Mouse (Mus musculus): ENCODE results near the gene Dnaaf1.
A peak's percentile ranks its signal among the peaks of the same experiment; 100 is the strongest.

Gene Dnaaf1

GRCm38 (mm10) chr8:119574437-119575365 lies at the start of gene Dnaaf1, which contains the start of gene Hsdl1:
TSS of gene Dnaaf1 (plus strand) at chr8:119575235.
TSS of gene Hsdl1 (minus strand) at chr8:119575183.
- no peak for TF ChIP-seq POU5F1 (IDR thresholded peaks at IDR 0.05; ENCODE audit: borderline replicate concordance, low read length)
- no peak for TF ChIP-seq CTCF (conservative IDR thresholded peaks at IDR 0.05; ENCODE audit: low read length)
- TF ChIP-seq NANOG (IDR thresholded peaks at IDR 0.05; ENCODE audit: borderline replicate concordance, low read length) = no peak
- H3K27me3 ChIP-seq (ENCODE audit: insufficient read depth, low read length) = peaks cover 56% of the 10 kb centered on the region
- H3K4me3 ChIP-seq (replicated peaks; ENCODE audit: low read length) = peak within 1 kb of the TSS; percentile 88
- no peaks in the 10 kb centered on the region for H3K9me3 ChIP-seq (ENCODE audit: low read length)
- H3K4me1 ChIP-seq (replicated peaks; ENCODE audit: low read depth, low read length) = peaks cover 44% of the 10 kb centered on the region
- H3K36me3 ChIP-seq (ENCODE audit: insufficient read depth, low read length) = no peaks in the 10 kb centered on the region

- TF ChIP-seq CTCF (conservative IDR thresholded peaks at IDR 0.05; ENCODE audit: low read length) (no peak), POU5F1 (IDR thresholded peaks at IDR 0.05; ENCODE audit: borderline replicate concordance, low read length) (no peak), NANOG (IDR thresholded peaks at IDR 0.05; ENCODE audit: borderline replicate concordance, low read length) (no peak)
- Histone ChIP-seq H3K4me1 (replicated peaks; ENCODE audit: low read depth, low read length) (peaks cover 10% of the 10 kb centered on the region), H3K36me3 (ENCODE audit: insufficient read depth, low read length) (peaks cover 99% of the 10 kb centered on the region), H3K4me3 (replicated peaks; ENCODE audit: low read length) (no peak overlapping the region), H3K27me3 (ENCODE audit: insufficient read depth, low read length) (no peaks in the 10 kb centered on the region), H3K9me3 (ENCODE audit: low read length) (no peaks in the 10 kb centered on the region)
Measured at GRCm38 (mm10) chr8:119528762-119529161, 46.3 kb upstream of the Dnaaf1 start.

- no peaks in the 10 kb centered on the region for H3K27me3 ChIP-seq (ENCODE audit: insufficient read depth, low read length)
- H3K4me1 ChIP-seq (replicated peaks; ENCODE audit: low read depth, low read length) = peaks cover 17% of the 10 kb centered on the region
- peaks cover 99% of the 10 kb centered on the region for H3K36me3 ChIP-seq (ENCODE audit: insufficient read depth, low read length)
- no peak overlapping the region for H3K4me3 ChIP-seq (replicated peaks; ENCODE audit: low read length)
- H3K9me3 ChIP-seq (ENCODE audit: low read length) = no peaks in the 10 kb centered on the region
- TF ChIP-seq POU5F1 (IDR thresholded peaks at IDR 0.05; ENCODE audit: borderline replicate concordance, low read length) (no peak), NANOG (IDR thresholded peaks at IDR 0.05; ENCODE audit: borderline replicate concordance, low read length) (no peak), CTCF (conservative IDR thresholded peaks at IDR 0.05; ENCODE audit: low read length) (no peak)
Measured at GRCm38 (mm10) chr8:119530937-119531336, 44.1 kb upstream of the Dnaaf1 start.

DNA sequence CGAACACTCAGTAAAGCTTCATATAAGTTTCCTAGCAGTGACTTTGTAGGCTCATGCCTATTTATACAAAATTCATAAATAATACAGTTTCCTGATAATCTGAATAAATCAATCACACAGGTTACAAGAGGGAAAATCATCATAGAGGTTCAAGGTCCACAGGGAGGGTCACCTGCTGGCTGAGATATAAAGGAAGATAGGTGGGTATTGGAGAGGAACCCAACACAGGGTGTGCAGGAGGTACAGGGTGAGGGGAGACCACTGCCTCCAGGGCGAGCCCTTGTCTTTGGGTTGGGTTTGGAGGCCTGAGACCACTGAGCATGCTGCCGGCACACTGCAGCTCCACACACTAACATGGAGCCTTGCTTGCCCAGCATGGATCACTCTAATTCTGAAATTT lies 43.6 kb upstream of the Dnaaf1 start:
- peaks cover 17% of the 10 kb centered on the region for H3K4me1 ChIP-seq (replicated peaks; ENCODE audit: low read depth, low read length)
- TF ChIP-seq POU5F1 (IDR thresholded peaks at IDR 0.05; ENCODE audit: borderline replicate concordance, low read length) = no peak
- TF ChIP-seq NANOG (IDR thresholded peaks at IDR 0.05; ENCODE audit: borderline replicate concordance, low read length) = no peak
- TF ChIP-seq CTCF (conservative IDR thresholded peaks at IDR 0.05; ENCODE audit: low read length) = no peak
- no peaks in the 10 kb centered on the region for H3K9me3 ChIP-seq (ENCODE audit: low read length)
- no peaks in the 10 kb centered on the region for H3K27me3 ChIP-seq (ENCODE audit: insufficient read depth, low read length)
- H3K36me3 ChIP-seq (ENCODE audit: insufficient read depth, low read length) = peaks cover 100% of the 10 kb centered on the region
- H3K4me3 ChIP-seq (replicated peaks; ENCODE audit: low read length) = no peak overlapping the region

DNA sequence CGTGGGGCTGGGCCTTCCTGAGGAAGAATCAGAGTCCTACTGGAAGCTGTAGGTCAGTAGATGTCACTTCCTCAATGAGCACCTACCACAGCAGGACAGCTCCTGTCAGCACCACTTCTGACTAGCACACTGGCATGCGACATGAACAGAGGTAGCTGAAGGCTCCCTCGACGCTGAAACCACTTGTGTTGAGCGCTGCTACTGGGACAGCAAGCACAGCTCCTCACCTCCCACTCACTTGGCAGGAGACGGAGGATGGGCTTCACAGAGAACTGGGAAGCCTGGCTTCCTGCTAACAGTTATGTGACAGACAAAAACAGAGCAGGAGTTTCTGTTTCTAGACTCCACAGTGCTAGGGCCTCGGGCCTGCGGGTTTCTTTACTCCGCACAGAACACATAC lies 43.1 kb upstream of the Dnaaf1 start:
- Histone ChIP-seq H3K36me3 (ENCODE audit: insufficient read depth, low read length) (peaks cover 100% of the 10 kb centered on the region), H3K4me3 (replicated peaks; ENCODE audit: low read length) (no peak overlapping the region), H3K27me3 (ENCODE audit: insufficient read depth, low read length) (no peaks in the 10 kb centered on the region), H3K4me1 (replicated peaks; ENCODE audit: low read depth, low read length) (peaks cover 18% of the 10 kb centered on the region), H3K9me3 (ENCODE audit: low read length) (no peaks in the 10 kb centered on the region)
- TF ChIP-seq POU5F1 (IDR thresholded peaks at IDR 0.05; ENCODE audit: borderline replicate concordance, low read length) (no peak), CTCF (conservative IDR thresholded peaks at IDR 0.05; ENCODE audit: low read length) (no peak), NANOG (IDR thresholded peaks at IDR 0.05; ENCODE audit: borderline replicate concordance, low read length) (no peak)

GRCm38 (mm10) chr8:119544606-119545005 lies 30.4 kb upstream of the Dnaaf1 start:
- Histone ChIP-seq H3K4me3 (replicated peaks; ENCODE audit: low read length) (no peak overlapping the region), H3K4me1 (replicated peaks; ENCODE audit: low read depth, low read length) (peaks cover 68% of the 10 kb centered on the region), H3K9me3 (ENCODE audit: low read length) (no peaks in the 10 kb centered on the region), H3K36me3 (ENCODE audit: insufficient read depth, low read length) (peaks cover 97% of the 10 kb centered on the region), H3K27me3 (ENCODE audit: insufficient read depth, low read length) (no peaks in the 10 kb centered on the region)
- TF ChIP-seq POU5F1 (IDR thresholded peaks at IDR 0.05; ENCODE audit: borderline replicate concordance, low read length) (no peak), CTCF (conservative IDR thresholded peaks at IDR 0.05; ENCODE audit: low read length) (no peak), NANOG (IDR thresholded peaks at IDR 0.05; ENCODE audit: borderline replicate concordance, low read length) (no peak)

DNA sequence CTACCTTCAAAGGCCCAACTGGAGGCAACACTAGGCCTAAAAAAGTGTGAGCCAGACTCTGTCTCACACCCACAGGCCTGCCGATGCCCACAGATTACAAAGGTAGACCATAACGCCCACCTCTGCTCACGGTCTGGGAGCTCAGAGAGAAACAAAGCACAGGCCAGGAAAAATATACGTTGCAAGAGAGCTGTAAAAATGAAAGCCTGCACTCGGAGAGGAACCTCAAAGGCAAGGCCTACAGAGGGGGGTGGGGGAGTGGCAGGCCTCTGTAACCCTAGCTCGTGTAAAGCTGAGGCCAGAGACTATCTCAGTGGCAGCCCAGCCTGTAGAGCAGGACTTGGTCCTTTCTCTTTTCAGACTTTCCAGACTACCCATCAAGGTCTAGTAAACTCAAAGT lies 29.9 kb upstream of the Dnaaf1 start:
- H3K9me3 ChIP-seq (ENCODE audit: low read length) = no peaks in the 10 kb centered on the region
- TF ChIP-seq POU5F1 (IDR thresholded peaks at IDR 0.05; ENCODE audit: borderline replicate concordance, low read length) = no peak
- TF ChIP-seq NANOG (IDR thresholded peaks at IDR 0.05; ENCODE audit: borderline replicate concordance, low read length) = no peak
- TF ChIP-seq CTCF (conservative IDR thresholded peaks at IDR 0.05; ENCODE audit: low read length) = no peak
- H3K36me3 ChIP-seq (ENCODE audit: insufficient read depth, low read length) = peaks cover 97% of the 10 kb centered on the region
- H3K27me3 ChIP-seq (ENCODE audit: insufficient read depth, low read length) = no peaks in the 10 kb centered on the region
- H3K4me1 ChIP-seq (replicated peaks; ENCODE audit: low read depth, low read length) = peaks cover 73% of the 10 kb centered on the region
- no peak overlapping the region for H3K4me3 ChIP-seq (replicated peaks; ENCODE audit: low read length)

DNA sequence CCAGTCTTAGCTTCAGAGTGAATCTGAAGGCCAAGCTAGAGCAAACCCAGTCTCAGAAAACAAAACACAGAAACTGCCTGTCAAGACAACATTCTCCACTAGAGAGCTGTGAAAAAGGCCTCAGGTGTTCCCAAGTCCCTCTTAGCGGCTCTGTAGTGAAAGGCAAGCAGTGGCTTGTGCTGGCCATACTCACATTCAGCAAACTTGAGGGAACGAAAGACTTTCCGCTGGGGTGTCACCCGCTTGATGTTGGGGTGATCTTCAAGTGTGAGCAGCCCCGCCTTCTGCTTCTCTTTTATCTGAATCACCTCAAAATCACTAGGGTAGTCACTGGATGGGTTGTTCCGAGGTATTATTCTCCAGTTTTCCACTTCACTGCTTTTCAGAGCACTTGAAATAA lies 29.2 kb upstream of the Dnaaf1 start:
- TF ChIP-seq POU5F1 (IDR thresholded peaks at IDR 0.05; ENCODE audit: borderline replicate concordance, low read length) (no peak), NANOG (IDR thresholded peaks at IDR 0.05; ENCODE audit: borderline replicate concordance, low read length) (no peak), CTCF (conservative IDR thresholded peaks at IDR 0.05; ENCODE audit: low read length) (no peak)
- Histone ChIP-seq H3K4me1 (replicated peaks; ENCODE audit: low read depth, low read length) (peaks cover 80% of the 10 kb centered on the region), H3K27me3 (ENCODE audit: insufficient read depth, low read length) (no peaks in the 10 kb centered on the region), H3K9me3 (ENCODE audit: low read length) (no peaks in the 10 kb centered on the region), H3K4me3 (replicated peaks; ENCODE audit: low read length) (0 out of 2 replicates have a peak overlapping the region, but pooled peaks have one; percentile 8), H3K36me3 (ENCODE audit: insufficient read depth, low read length) (peaks cover 97% of the 10 kb centered on the region)

Measured in E14TG2a.4 (cell line).